Mouse (Mus musculus): ENCODE results near the gene Rer1.

- TF ChIP-seq GATA1 (IDR thresholded peaks at IDR 0.05; ENCODE audit: borderline replicate concordance, low read length) (no peak), FLI1 (IDR thresholded peaks at IDR 0.05; ENCODE audit: low read length) (no peak)
Observed at GRCm38 (mm10) chr4:155063895-155064294, 22.3 kb downstream of the Rer1 start.

Data from megakaryocyte, embryonic 14.5 days (primary cell).